Mouse (Mus musculus) yolk sac, embryonic 10.5 days (tissue): ENCODE measurements around the gene Mest.

ENCODE experiments used
- DNase-seq: peaks from one replicate; pipeline ENCODE4 v3.0.0-alpha.2; 2017; ENCODE audit warnings: low spot score

Mest gene

GRCm38 (mm10) chr6:30709115-30709514 is 14.2 kb upstream of the Mest start:
- DNase-seq = no peak

DNA sequence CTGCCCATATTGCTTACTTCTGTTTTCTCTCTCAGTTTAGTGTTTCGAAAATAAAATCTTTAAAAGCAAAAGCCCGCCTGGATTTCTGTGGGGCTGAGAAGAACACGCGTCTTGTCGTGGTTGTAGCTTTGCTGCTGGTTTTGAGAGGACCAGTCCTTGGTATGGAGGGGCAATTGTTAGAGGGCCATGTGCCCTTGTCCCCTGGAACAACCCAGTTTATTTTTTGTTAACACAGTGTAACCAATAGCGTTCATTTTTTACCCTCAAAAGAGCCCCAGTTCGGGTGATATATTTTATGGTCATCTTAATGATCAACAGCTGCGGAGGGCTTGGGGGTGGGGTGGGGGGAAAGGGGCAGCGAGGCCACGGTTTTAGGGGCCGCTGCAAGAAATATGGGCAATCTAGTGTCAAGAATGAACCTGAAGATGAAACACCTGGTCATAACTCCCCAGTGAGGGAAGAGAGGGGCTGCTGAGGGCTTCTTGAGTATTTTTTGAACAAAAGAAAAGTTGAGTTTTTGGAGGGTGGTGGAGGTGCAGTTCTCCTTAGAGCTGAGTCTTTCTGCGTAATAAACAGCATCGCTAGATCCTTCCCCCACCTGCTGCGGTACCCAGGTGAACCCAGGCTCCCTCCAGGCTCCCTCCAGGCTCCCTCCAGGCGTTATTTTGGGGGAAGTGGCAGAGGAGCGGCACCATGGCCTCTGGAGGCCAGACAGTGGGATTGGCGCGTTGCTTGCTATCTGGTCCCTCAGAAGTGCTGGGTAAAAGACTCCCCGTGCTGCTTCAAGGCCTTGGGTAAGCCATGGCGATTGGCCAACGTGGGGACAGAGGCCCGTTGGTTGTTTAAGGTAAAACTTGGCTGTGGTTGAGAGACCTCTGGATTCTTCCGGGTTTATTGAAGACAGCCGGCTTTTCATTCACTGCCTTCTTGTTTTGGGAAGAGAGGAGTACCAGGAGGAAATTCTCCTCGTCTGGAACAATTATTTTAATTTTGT is 12.7 kb upstream of the Mest start:
- no peak for DNase-seq

DNA sequence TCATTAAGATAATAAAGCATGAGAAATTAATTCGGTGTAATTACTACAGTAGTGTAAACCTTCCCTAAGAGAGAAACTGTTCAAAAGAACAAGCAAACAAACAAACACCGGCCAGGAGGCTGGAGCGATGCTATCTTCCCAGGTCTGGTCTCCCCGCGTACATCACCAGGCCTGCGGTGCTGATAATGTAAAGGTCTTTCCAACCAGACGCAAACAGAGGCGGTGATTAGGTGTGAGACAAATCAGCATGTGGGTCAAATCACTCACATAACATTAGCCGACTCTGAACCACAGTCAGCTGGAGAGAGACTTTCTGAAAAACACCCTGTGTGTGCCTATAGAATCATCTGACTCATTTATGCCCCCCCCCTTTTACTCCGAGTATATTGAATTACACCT is 12.0 kb upstream of the Mest start:
- DNase-seq = no peak

DNA sequence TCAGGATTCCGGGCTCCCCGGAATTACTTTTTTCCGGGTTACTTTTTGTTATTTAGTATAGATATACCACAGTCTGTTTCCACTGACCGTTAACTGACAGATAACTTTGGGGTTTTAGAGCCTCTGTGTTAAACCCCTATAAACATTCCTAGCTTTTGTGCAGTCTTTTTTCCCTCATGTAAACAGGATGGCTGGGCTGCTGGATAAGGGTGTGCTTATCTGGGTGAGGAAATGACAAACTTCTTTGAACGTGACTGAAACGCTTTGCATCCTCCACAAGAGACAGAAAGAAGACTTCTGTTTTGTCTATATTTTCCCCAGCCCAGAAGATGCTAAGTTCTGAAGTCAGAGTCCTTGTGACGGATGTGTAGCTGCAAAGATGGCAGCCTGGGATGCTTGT is 10.9 kb upstream of the Mest start:
- DNase-seq = no peak

DNA sequence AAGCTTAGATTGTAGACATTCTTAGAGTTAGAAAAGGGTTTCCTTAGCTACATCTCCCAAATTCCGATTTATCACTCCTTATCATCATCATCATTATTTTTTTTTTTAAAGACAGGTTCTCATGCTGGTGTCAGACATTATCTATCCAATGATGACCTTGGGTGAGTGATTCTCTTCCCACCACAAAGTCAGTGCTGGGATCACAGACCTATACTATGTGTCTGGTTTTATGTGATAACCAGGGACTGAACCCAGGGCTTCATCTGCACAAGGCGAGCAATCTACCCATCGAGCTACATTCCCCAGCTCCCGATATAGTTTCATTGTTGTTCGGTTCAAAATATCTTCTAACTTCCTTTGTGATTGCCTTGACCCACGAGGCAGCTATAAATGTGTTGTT is 9.9 kb upstream of the Mest start:
- no peak for DNase-seq

- no peak for DNase-seq
Measured at GRCm38 (mm10) chr6:30713896-30714295, 9.5 kb upstream of the Mest start.

DNA sequence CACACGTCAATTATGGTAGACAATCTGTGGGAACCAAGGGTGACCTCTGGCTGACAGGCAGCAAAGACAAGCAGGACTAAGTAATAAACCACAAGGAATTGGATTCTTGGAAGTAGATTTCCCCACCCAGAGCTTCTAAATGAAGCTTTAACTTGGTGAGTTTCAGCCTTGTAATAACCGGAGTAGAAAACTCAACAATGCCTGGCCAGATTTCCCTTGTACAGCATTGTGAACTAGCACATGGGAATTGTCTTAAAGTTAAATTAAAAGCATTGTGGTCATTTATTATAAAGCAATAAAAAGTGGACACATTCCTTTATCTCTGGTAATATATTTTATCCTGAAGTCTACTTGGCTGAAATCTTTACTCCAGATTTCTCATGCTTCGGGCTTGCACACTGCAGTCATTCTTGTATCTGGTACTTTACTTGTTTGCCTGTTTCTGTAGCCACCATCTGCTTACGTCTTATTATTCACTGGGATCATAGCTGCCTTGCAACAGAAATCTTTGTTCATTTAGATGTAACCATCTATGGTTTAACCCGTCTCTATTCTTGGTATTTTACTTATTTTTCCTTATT is 8.4 kb upstream of the Mest start:
- no peak for DNase-seq

- no peak for DNase-seq
Measured at GRCm38 (mm10) chr6:30716796-30717195, 6.6 kb upstream of the Mest start.

DNA sequence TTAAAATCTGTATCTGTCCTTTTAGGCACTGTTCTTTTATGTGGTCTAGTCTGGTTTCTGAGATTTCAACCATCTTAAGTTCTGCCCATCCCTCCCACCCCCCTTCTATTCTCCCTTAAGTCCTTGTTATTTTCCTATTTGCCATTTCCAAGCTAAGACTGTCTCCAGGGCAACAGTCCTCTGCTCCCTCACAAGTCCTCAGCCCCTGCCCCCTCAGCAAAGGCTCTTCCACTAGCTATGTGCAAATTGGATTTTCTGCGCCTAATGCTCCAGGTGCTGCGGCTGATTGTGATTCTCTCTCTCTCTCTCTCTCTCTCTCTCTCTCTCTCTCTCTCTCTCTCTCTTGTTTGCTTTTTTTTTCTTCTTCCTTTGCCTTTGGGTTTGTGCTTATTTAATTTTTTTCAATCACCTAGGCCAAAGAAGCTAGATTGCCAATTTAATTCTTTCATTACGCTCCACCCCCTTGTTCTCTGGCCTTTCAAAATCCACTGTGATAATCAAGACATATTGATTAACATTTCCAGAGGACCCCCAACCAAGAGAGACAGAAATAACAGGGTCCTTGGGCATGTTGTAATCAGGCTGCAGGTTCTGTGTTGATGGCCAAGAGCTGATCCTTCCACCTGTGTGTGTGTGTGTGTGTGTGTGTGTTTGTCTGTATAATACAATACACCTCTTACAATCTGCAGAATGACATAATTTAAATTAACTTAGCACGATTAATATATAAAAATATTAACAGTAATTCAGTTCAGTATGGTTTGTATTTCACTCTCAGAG is 772 bp upstream of the Mest start:
- no peak for DNase-seq

DNA sequence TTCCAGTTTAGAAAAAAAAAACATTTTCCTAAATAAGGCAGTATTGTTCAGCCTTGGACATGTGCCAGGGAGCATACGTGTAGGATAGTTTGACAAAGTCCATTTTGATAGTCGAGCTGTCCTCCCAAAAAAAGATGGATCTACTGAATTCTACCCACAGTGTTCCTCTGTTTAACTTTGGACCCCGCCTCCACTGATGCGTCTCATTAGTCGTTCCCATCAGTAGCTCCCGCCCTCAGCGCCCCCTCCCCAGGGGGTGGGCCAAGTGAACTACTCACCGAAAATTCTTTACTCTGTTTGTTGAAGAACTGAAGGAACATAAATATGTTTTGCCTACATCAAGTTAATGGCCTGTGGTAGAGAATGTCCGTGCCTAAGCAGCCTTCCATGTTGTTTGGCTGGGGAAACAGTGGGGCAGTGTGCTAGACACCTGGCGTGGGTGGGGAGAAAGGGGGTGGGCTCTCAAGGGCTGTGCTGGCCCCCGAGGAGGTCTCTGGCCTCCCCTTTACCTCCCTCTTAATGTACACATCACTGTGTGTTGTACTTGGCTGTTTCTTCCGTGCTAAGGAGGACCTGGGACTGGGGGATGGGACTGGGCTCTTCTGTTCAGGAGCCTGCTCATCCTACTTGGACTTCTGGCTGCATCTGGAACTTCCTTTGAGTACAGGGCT is 7.1 kb downstream of the Mest start:
- no peak for DNase-seq

DNA sequence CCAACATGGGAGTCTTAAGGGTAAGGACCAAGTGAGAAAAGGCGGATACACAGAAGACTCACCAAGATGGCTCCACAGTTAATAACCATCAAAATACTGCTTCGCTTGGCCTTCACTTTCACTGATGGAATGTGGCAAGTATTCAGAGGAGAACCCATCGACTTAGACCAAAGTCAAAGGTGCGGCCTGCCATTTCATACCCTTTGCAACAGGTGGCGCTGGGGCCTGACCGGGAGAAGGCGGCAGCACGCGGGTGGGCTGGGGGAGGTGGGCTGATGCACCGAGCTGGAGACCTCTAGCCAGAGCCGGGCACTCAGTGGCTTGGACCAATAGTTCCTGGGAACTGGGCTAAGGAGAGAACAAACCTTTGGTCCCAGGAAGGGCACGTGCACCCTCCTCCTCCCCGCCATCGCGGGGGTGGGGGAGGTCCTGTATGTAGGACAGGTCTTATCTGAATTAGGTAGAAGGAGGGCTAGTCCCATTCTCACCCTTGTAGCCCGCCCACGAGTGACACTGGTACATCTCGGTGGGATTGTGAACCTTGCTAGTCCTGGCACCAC is 9.3 kb downstream of the Mest start:
- DNase-seq = no peak

DNA sequence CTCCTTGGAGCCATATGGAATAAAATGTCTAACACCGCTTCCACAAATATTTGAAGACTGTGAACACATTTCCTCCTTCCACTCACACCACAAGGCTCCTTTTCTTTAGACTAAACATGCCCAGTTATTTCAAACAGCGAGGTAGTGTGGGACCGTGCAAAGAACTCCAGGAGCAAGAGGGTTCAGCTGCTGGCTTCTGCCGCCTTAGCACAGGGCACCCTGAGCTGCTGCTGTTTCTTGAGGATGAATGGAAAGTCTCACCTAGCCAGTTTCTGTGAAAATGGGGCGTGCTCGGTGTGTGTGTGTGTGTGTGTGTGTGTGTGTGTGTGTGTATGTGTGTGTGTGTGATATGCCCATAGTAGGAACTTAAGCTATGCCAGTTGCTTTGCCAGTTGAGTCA is 11.1 kb downstream of the Mest start:
- DNase-seq = no peak

GRCm38 (mm10) chr6:30734988-30735727 is 11.8 kb downstream of the Mest start:
- no peak for DNase-seq

GRCm38 (mm10) chr6:30735728-30736371 is 12.5 kb downstream of the Mest start:
- DNase-seq = no peak

DNA sequence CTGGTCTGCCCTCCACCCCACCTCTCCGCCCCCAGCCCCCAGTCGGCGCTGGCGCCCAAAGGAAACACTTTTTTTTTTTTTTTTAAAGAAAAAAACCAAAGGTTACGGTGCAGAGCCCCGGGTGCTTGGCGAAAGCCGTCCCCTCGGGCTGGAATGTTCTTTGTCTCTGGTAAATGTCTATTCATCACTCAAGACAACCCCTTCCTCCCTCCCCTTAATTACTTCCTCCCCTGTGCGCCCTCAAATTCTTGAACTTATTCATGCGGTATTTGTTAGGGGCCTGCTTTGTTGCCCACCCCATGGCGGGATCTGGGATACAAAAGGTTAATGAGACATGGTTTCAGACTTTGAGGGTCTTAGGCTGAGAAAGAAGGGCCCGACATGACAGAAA is 13.0 kb downstream of the Mest start:
- DNase-seq = no peak

DNA sequence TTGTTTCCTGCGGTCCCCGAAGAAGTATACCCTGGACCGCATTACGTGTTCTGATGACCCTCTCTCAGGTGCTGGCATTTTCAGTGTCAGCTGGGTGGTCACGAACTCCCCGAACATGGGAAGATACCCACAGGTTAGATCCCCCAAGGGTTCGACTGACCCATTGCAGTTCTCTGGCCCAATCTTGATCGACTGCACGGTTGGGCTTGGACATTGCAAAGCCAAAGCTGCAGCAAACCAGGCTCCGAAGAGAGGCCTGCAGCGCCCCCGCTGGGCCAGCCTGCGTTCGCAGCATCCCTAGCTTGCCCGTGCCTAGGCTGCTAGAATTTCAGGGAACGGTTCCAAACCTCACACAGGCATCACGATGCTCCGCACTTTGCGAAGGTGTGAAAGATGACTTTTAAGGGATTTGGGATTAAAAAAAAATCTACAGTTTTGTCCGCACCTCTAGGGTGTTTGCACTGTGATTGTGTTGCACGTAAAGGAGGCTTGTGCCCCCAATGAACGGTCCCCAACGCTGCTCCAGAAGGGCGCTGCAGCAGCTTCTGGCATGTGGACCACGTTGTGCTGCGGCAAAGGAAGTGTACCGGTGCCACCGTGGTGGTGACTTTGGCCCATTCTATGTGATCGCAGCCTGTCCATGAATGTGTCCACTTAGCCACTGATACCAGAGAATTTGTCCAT is 13.7 kb downstream of the Mest start:
- DNase-seq = peak; percentile 73

DNA sequence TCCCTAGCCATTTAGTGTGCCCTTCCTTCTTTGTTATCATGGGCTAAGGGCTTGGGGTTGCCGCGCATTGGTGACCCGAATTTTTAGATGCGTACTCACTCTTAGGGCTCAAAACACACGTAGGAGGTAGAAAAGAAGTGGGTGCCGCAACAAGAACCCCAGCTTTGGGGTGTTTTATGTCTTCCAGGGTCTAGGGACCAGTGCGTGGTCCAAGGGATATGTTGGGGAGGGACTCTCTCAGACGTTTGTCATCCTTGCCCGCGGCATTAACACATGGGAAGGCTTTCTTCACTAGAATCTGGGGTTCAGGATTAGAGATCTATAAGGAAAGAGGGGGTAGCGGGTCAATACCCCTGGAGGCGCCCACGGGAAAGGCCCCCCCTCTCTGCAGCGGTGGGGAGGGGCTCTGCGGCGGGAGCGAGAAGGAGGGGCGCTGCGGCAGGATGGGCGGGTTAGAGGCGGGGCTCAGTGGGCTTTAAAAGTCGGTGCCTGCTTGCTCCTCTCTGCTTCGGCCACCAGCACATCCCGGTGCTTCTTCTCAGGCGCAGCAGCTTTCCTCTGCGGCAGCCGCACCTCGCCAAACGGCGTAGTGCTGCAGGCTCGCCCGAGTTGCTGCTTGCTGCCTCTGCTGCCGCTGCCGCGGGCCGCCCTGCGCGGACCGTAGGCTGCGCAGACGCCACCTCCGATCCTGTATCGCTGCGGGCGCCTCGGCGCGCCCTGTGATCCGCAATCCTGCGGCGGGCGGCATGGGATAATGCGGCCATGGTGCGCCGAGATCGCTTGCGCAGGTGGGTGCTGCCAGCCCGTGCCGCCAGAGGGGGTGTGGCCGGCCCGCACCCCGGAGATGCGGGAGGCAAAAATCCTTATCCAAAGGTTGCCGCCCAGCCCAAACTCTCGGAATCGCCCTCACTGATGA is 14.5 kb downstream of the Mest start:
- DNase-seq = peak; percentile 75

DNA sequence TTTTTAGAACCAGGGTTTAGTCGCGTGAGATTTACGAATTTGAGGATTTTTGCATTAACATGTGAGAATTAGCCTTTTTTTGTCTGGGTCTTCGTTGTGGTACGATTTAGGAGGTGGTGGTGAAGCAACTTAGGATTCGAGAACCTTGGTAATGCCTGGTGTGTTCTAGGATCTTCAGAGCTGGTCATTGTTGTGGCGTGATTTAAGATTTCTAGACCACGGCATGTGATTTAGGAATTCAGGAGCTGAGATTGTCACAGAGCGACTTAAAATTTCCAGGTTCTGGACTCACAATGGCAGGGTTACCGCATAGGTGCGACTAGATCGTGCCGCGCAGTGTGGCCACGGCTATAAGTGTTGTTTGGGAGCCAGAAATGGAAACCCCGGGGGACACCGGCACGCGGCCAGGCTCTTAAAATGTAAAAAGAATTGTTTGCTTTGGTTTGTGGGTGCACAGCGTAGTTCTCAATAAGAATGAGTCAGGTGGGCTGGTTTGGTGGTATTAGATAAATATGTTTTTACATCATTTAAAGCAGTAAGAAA is 15.2 kb downstream of the Mest start:
- DNase-seq = no peak
